Mouse (Mus musculus): Measurements from ENCODE around the gene Tgm2. TPM values are rescaled to one million over a fixed set of nuclear protein-coding genes. Genes with fewer than 3 reads are reported as not detected.

Gene Tgm2
- total RNA-seq, 2 experiments from 2014 or later, result 10.7 to 10.8 TPM

GRCm38 (mm10) chr2:158074835-158075234 is 71.4 kb downstream of the Tgm2 start:
- no peak for DNase-seq (ENCODE audit: low spot score in 2 of 2)

GRCm38 (mm10) chr2:158071633-158071995 is 74.6 kb downstream of the Tgm2 start:
- no peak for DNase-seq (ENCODE audit: low spot score in 2 of 2)

GRCm38 (mm10) chr2:158070885-158071632 is 75.2 kb downstream of the Tgm2 start:
- DNase-seq (ENCODE audit: low spot score in 2 of 2), result no peak

- DNase-seq (ENCODE audit: low spot score in 2 of 2), result no peak
These were observed 77.7 kb downstream of the Tgm2 start for GRCm38 (mm10) chr2:158068444-158068971.

GRCm38 (mm10) chr2:158067260-158067824 is 78.9 kb downstream of the Tgm2 start:
- no peak for DNase-seq (ENCODE audit: low spot score in 2 of 2)

GRCm38 (mm10) chr2:158066456-158066855 is 79.8 kb downstream of the Tgm2 start:
- DNase-seq (ENCODE audit: low spot score in 2 of 2), result no peak

Other genes with a start within 250 kb of the Tgm2 start
- 100 to 1,000 TPM; 171 to 184 TPM for gene Vstm2l, start 231.8 kb downstream of the Tgm2 start, total RNA-seq (2021)
- 10 to 100 TPM; 21.0 to 23.5 TPM for gene Tti1, start 118.0 kb downstream of the Tgm2 start, total RNA-seq (2021)
- 10 to 100 TPM; 74.0 to 79.9 TPM for gene Rprd1b, start 117.9 kb downstream of the Tgm2 start, total RNA-seq (2021)
- 1 to 10 TPM; 3.2 to 3.8 TPM for gene D630003M21Rik, start 82.8 kb upstream of the Tgm2 start, total RNA-seq (2021)
- gene Bpi, start 111.7 kb upstream of the Tgm2 start, total RNA-seq (2021), result not detected
- 1 to 10 TPM; 1.3 to 1.5 TPM for gene Lbp, start 160.1 kb upstream of the Tgm2 start, total RNA-seq (2021)
- gene Snhg11, start 229.2 kb upstream of the Tgm2 start, total RNA-seq (2021), result 100 to 1,000 TPM; 627 to 661 TPM

Data from left cerebral cortex, adult 18-20 months (tissue).